ENCODE assay signal across 16 mouse cellular contexts in genomic region chr9:56260495-56261136, GRCm38 (mm10).
DNase-seq lines count a peak whose midpoint lies in the region; ATAC-seq and TF ChIP-seq lines count a peak whose summit lies in the region.
"Had no signal": no experiment of that assay in that cellular context is flagged by ENCODE, and none has a peak within 500 bp of the region (broad histone marks: within the 10 kb centered on the region; RNA-seq: fewer than 3 reads in every experiment).

No protein-coding gene starts in this region.

- no peak for TF ChIP-seq RAD21 in CH12.LX (IDR thresholded peaks at IDR 0.05; ENCODE audit: low read depth, low read length)

- peaks cover 5% of the 10 kb centered on the region for H3K9me3 ChIP-seq in forebrain, embryonic 14.5 days (replicated peaks; ENCODE audit: control insufficient read depth, low read length)
- H3K9me3 ChIP-seq in forebrain, embryonic 16.5 days (ENCODE audit: control insufficient read depth, low read length): peaks cover 6% of the 10 kb centered on the region
- H3K9me3 ChIP-seq in hindbrain, postnatal 0 days (ENCODE audit: low read length): peaks cover 6% of the 10 kb centered on the region
- peaks cover 5% of the 10 kb centered on the region for H3K9me3 ChIP-seq in hindbrain, embryonic 11.5 days (ENCODE audit: control insufficient read depth, low read length)
- peaks cover 4% of the 10 kb centered on the region for H3K9me3 ChIP-seq in CH12.LX (replicated peaks; ENCODE audit: low read length)

- no peaks in the 10 kb centered on the region for H3K27me3 ChIP-seq in forebrain, embryonic 14.5 days (replicated peaks; ENCODE audit: control insufficient read depth, insufficient read depth, low read length)
- no peaks in the 10 kb centered on the region for H3K27me3 ChIP-seq in forebrain, embryonic 16.5 days (replicated peaks; ENCODE audit: control insufficient read depth, insufficient read depth, low read length)
- no peaks in the 10 kb centered on the region for H3K27me3 ChIP-seq in hindbrain, postnatal 0 days (ENCODE audit: insufficient read depth, low read length)
- H3K27me3 ChIP-seq in hindbrain, embryonic 11.5 days (ENCODE audit: control insufficient read depth, insufficient read depth, low read length): no peaks in the 10 kb centered on the region
- H3K27me3 ChIP-seq in CH12.LX (replicated peaks): no peaks in the 10 kb centered on the region
- H3K27me3 ChIP-seq: embryonic facial prominence, embryonic 13.5 days; hindbrain, embryonic 12.5 days; limb, embryonic 15.5 days; stomach, embryonic 15.5 days had no signal

- H3K79me2 ChIP-seq in CH12.LX (replicated peaks; ENCODE audit: control insufficient read depth, extremely low read depth, insufficient read depth, poor library complexity, severe bottlenecking): no peaks in the 10 kb centered on the region

- H3K4me3 ChIP-seq in forebrain, embryonic 14.5 days (ENCODE audit: low read depth, low read length): no peak overlapping the region
- no peak overlapping the region for H3K4me3 ChIP-seq in forebrain, embryonic 16.5 days (replicated peaks; ENCODE audit: low read length)
- H3K4me3 ChIP-seq in hindbrain, postnatal 0 days (ENCODE audit: low read length): no peak overlapping the region
- no peak overlapping the region for H3K4me3 ChIP-seq in hindbrain, embryonic 11.5 days (ENCODE audit: low read depth, low read length)
- no peak overlapping the region for H3K4me3 ChIP-seq in CH12.LX (replicated peaks in 1 of 3; ENCODE audit: low read depth in 2 of 3, low read length in 2 of 3, poor library complexity in 1 of 3)
- H3K4me3 ChIP-seq: embryonic facial prominence, embryonic 13.5 days; hindbrain, embryonic 12.5 days; limb, embryonic 15.5 days; stomach, embryonic 15.5 days had no signal

- TF ChIP-seq CTCF in hindbrain, postnatal 0 days (IDR thresholded peaks at IDR 0.05; ENCODE audit: low read depth): no peak
- TF ChIP-seq CTCF in CH12.LX (conservative IDR thresholded peaks at IDR 0.05 in 1 of 2, IDR thresholded peaks at IDR 0.05 in 1 of 2; ENCODE audit: low read depth in 2 of 2, low read length in 2 of 2): no peak

- dilution Hi-C loops in CH12.LX (cut with MboI; ENCODE audit: extremely low pct_ligation_motif_present, extremely low pct_unique_long_range_greater_than_20kb, low sequenced_read_pairs): no loop called here

- peak; percentile 16 for DNase-seq in forebrain, embryonic 14.5 days (ENCODE audit: low spot score)
- peak; percentile 7 for DNase-seq in hindbrain, postnatal 0 days (ENCODE audit: low spot score)
- DNase-seq in hindbrain, embryonic 11.5 days (ENCODE audit: low spot score): no peak
- peak; percentile 6 for DNase-seq in CH12.LX (ENCODE audit: extremely low read depth)
- peak; percentile 64 for DNase-seq in brain, adult 2 months (ENCODE audit: low read depth, low spot score)
- DNase-seq in urinary bladder, postnatal 14 days (ENCODE audit: low spot score): no peak
- no peak for DNase-seq in cerebellum, adult 9-10 months
- DNase-seq: kidney, adult 11 months; kidney, postnatal 10 days; lung, adult 2 months; midbrain, embryonic 14.5 days had no signal

- ATAC-seq in forebrain, embryonic 14.5 days: no peak
- no peak for ATAC-seq in forebrain, embryonic 16.5 days
- ATAC-seq in hindbrain, postnatal 0 days: no peak
- ATAC-seq in hindbrain, embryonic 11.5 days (ENCODE audit: low FRiP score): no peak

- no peaks in the 10 kb centered on the region for H3K36me3 ChIP-seq in forebrain, embryonic 14.5 days (ENCODE audit: control insufficient read depth, insufficient read depth, low read length)
- H3K36me3 ChIP-seq in forebrain, embryonic 16.5 days (ENCODE audit: control insufficient read depth, insufficient read depth): no peaks in the 10 kb centered on the region
- H3K36me3 ChIP-seq in hindbrain, postnatal 0 days (ENCODE audit: insufficient read depth, low read length): no peaks in the 10 kb centered on the region
- H3K36me3 ChIP-seq in hindbrain, embryonic 11.5 days (ENCODE audit: control insufficient read depth, insufficient read depth, low read length): no peaks in the 10 kb centered on the region
- peaks cover 0 to 53% of the 10 kb centered on the region in 2 experiments for H3K36me3 ChIP-seq in CH12.LX (replicated peaks in 1 of 2; ENCODE audit: control insufficient read depth in 1 of 2, insufficient read depth in 1 of 2, low read length in 1 of 2)
- H3K36me3 ChIP-seq: hindbrain, embryonic 12.5 days had no signal

- no peak for TF ChIP-seq POLR2A in CH12.LX (IDR thresholded peaks at IDR 0.05; ENCODE audit: low read depth, low read length)

- no peak; the same call in 1 of the 2 replicates for TF ChIP-seq EP300 in CH12.LX (IDR thresholded peaks at IDR 0.05; ENCODE audit: low read length)

- no peaks in the 10 kb centered on the region for H3K4me1 ChIP-seq in forebrain, embryonic 14.5 days (ENCODE audit: control insufficient read depth, insufficient read depth, low read length)
- peaks cover 2% of the 10 kb centered on the region; the same call in 1 of the 2 replicates for H3K4me1 ChIP-seq in forebrain, embryonic 16.5 days (replicated peaks; ENCODE audit: control insufficient read depth, insufficient read depth, low read length)
- no peaks in the 10 kb centered on the region for H3K4me1 ChIP-seq in hindbrain, postnatal 0 days (ENCODE audit: insufficient read depth, low read length)
- no peaks in the 10 kb centered on the region for H3K4me1 ChIP-seq in hindbrain, embryonic 11.5 days (replicated peaks; ENCODE audit: control insufficient read depth, insufficient read depth, low read length)
- H3K4me1 ChIP-seq in CH12.LX (ENCODE audit: control insufficient read depth in 1 of 2, insufficient read depth in 2 of 2): peaks cover 5 to 43% of the 10 kb centered on the region in 2 experiments
- H3K4me1 ChIP-seq: embryonic facial prominence, embryonic 13.5 days; hindbrain, embryonic 12.5 days; limb, embryonic 15.5 days had no signal

- in situ Hi-C loops in CH12.LX (cut with MboI; ENCODE audit: low pct_ligation_motif_present, low pct_unique_long_range_greater_than_20kb, low sequenced_read_pairs): loop anchor here (5.0 to 25.0 kb wide), 3 partner anchors 57 to 284 kb away; partner anchors contain the start of genes Hmg20a and Peak1

- H3K9ac ChIP-seq in forebrain, embryonic 14.5 days (ENCODE audit: low read length): no peak overlapping the region
- no peak overlapping the region for H3K9ac ChIP-seq in forebrain, embryonic 16.5 days (replicated peaks; ENCODE audit: low read depth, low read length)
- H3K9ac ChIP-seq in hindbrain, postnatal 0 days (replicated peaks; ENCODE audit: low read length): no peak overlapping the region
- no peak overlapping the region for H3K9ac ChIP-seq in hindbrain, embryonic 11.5 days (ENCODE audit: low read depth, low read length)
- no peak overlapping the region for H3K9ac ChIP-seq in CH12.LX (ENCODE audit: insufficient read depth, low read depth)
- H3K9ac ChIP-seq: embryonic facial prominence, embryonic 13.5 days; hindbrain, embryonic 12.5 days; limb, embryonic 15.5 days; stomach, embryonic 15.5 days had no signal

- H3K27ac ChIP-seq in forebrain, embryonic 14.5 days (ENCODE audit: low read depth, low read length): no peak overlapping the region
- H3K27ac ChIP-seq in forebrain, embryonic 16.5 days (ENCODE audit: low read length): no peak overlapping the region
- H3K27ac ChIP-seq in hindbrain, postnatal 0 days: no peak overlapping the region
- no peak overlapping the region for H3K27ac ChIP-seq in hindbrain, embryonic 11.5 days (ENCODE audit: low read depth, low read length)
- no peak overlapping the region for H3K27ac ChIP-seq in CH12.LX (ENCODE audit: insufficient read depth, low read depth)
- H3K27ac ChIP-seq: embryonic facial prominence, embryonic 13.5 days; hindbrain, embryonic 12.5 days; limb, embryonic 15.5 days; stomach, embryonic 15.5 days had no signal

- 88% methylated on average over 14 of the region's 14 CpGs for WGBS in forebrain, embryonic 14.5 days
- WGBS in forebrain, embryonic 16.5 days: 85% methylated on average over 14 of the region's 14 CpGs
- WGBS in hindbrain, postnatal 0 days: 88% methylated on average over 14 of the region's 14 CpGs
- 88% methylated on average over 14 of the region's 14 CpGs for WGBS in hindbrain, embryonic 11.5 days

- H3K4me2 ChIP-seq in forebrain, embryonic 14.5 days (ENCODE audit: low read length): no peak overlapping the region
- H3K4me2 ChIP-seq in forebrain, embryonic 16.5 days (ENCODE audit: low read length): no peak overlapping the region
- H3K4me2 ChIP-seq in hindbrain, postnatal 0 days (ENCODE audit: low read depth, low read length): no peak overlapping the region
- no peak overlapping the region for H3K4me2 ChIP-seq in hindbrain, embryonic 11.5 days (replicated peaks; ENCODE audit: low read depth, low read length)
- H3K4me2 ChIP-seq in CH12.LX (ENCODE audit: insufficient read depth, low read depth, poor library complexity, severe bottlenecking): no peak overlapping the region
- H3K4me2 ChIP-seq: embryonic facial prominence, embryonic 13.5 days; hindbrain, embryonic 12.5 days; limb, embryonic 15.5 days; stomach, embryonic 15.5 days had no signal

TF ChIP-seq in CH12.LX, 34 proteins besides CTCF, POLR2A, EP300 and RAD21:
- TF ChIP-seq ZNF384 (IDR thresholded peaks at IDR 0.05; ENCODE audit: low read depth, low read length): peak; percentile 80
- no peak for TF ChIP-seq CHD2 (IDR thresholded peaks at IDR 0.05; ENCODE audit: low read length)

Comparison
In these comparisons a context has a peak if more than half of its experiments do, and no peak if none do; other contexts are left out.
1. DNase-seq: peak in forebrain, embryonic 14.5 days (single experiment), hindbrain, postnatal 0 days (single experiment), CH12.LX (single experiment) and brain, adult 2 months (single experiment); none in hindbrain, embryonic 11.5 days (single experiment), urinary bladder, postnatal 14 days (single experiment) and cerebellum, adult 9-10 months (single experiment).